Mouse (Mus musculus) kidney, adult 2 months (tissue): ENCODE results near the gene Pcgf6.

Experiments
- CTCF ChIP-seq: fragments of 200-500 bp; conservative IDR thresholded peaks from 2 replicates; pipeline ENCODE4 v1.5.1; 2011; ENCODE audit warnings: low read depth, mild to moderate bottlenecking, control low read depth, low read length, moderate library complexity, mixed read lengths; ENCODE audit not compliant: insufficient read depth, insufficient read length
- POLR2A ChIP-seq: fragments of 200-500 bp; IDR thresholded peaks from one replicate; pipeline ENCODE4 v1.6.1; 2011; ENCODE audit warnings: low read depth, low read length, control low read depth

DNA sequence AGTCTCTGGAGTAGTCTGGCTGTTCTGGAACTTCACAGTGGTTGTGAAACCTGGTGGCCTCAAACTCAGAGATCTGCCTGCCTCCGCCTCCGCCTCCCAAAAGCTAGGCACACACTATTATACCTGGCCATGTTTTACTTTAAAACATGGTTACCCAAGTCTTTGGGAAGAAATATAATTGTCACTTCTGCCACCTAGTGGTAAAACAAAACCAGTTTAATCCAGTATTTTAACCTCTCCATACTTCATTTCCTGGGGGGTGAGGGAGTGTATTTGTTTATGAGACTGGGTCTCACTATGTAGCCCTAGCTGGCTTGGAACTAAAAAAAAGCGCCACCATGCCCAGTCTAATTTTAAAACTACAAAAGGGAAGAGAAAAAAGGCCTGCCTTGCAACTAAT, 7.1 kb downstream of the Pcgf6 start:
- TF ChIP-seq CTCF (no peak), POLR2A (no peak)
